Mouse (Mus musculus): ENCODE results near the gene Susd3. TPM values are rescaled to one million over a fixed set of nuclear protein-coding genes. Genes with fewer than 3 reads are reported as not detected.

The Susd3 gene
- total RNA-seq, 2 experiments from 2014 or later = 0.33 to 0.49 TPM

DNA sequence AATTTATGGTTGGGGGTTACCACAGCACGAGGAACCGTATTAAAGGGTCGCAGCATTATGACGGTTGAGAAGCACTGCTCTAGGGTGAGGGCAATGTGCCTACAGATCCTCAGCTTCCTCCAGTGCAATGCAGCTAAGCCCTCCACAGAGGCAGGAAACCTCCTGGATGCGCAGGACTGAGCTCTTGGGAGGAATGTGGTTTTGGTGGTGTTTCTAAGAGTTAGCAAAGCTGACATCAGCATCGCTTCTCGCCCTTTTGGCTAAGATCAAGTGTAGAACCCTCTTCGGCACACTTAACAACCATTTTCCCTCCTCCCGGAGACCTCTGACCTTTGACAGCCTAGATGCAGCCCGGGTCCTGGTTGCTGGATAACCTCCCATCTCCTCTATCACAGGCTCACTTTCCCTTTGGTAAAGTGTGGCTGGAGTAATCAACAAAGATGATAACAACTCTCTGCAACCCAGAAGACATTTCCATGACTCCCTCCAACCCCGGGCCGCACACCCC is 1.2 kb downstream of the Susd3 start:
- intact Hi-C loops (cut with DNase I) = no loop called here
- no peak for DNase-seq

DNA sequence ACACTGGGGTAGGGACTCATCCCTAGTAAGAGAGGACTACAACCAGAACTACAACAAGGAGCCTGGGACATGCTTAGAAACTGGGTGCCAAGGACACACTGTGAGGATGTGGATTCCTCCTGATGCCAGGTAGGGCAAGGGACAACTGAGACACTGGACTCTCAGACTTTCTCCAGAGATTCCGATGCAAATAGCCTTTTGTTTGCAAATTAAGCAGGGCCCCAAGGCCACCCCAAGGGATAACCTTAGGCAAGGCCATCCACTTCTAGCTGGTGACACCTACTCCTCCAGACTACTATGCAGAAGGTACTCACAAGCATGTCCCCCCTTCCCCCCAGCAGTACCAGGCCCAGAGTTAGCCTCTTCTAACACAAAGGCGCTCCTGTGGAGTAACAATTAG is 1.9 kb downstream of the Susd3 start:
- DNase-seq = no peak
- intact Hi-C loops (cut with DNase I) = no loop called here

DNA sequence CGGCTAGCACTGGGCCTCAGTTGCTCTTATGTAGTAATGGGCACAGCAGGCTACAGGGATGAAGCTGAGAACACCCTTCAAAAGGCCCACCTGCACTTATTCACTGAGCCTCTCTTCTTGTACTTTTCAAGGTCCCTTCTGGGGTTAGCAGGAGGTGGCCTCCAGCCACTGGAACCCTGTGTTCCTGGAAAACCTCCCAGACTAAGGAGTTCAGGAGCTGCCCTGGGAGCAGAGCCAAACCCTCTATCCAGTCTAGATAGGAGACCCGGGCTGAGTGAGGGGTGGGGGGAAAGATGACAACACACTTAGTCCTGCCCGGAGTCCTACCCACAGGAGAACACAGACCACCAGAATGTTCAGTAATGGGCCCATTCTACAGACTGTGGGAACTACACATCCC is 2.5 kb downstream of the Susd3 start:
- intact Hi-C loops (cut with DNase I) = no loop called here
- peak in 1 of 2 experiments; percentile 31 for DNase-seq

DNA sequence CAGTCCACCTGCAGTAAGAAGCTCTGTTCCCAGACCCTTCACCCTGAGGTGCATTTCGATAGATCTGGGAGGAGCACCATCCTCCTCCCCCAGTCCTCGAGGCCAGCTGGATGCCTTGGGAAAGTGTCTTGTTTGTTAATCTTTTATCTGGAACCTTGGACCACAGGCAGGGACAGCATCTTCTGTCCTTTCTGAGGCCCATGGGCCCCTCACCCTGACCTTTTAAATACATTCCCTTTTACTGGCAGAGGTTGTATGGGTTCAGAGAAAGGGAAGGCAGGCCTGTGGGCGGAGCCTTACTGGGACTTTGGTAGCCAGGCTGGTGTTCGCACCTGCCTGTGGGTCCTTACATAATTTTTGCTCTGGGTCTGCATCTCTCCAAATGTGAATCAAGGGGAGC is 3.3 kb downstream of the Susd3 start:
- no peak for DNase-seq
- intact Hi-C loops (cut with DNase I) = no loop called here

DNA sequence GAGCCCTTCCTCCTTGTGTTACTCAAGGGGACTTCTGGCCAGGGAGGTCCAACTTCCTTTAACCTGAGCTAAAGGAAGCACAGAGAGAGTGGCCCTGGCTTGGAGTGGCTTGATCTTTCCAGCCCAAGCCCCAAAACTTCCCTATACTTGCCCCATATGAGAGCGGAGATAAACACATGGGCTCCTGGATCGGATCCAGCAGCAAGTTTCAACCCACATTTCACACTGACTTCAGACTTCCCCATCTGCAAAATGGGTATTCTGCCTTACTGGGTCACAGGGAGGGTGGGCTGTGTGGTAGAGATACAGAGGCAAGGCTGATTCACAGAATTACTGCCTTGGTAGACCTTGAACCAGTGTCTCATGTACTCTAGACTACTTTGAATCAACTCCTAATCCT is 5.0 kb downstream of the Susd3 start:
- no peak for DNase-seq
- intact Hi-C loops (cut with DNase I) = no loop called here

DNA sequence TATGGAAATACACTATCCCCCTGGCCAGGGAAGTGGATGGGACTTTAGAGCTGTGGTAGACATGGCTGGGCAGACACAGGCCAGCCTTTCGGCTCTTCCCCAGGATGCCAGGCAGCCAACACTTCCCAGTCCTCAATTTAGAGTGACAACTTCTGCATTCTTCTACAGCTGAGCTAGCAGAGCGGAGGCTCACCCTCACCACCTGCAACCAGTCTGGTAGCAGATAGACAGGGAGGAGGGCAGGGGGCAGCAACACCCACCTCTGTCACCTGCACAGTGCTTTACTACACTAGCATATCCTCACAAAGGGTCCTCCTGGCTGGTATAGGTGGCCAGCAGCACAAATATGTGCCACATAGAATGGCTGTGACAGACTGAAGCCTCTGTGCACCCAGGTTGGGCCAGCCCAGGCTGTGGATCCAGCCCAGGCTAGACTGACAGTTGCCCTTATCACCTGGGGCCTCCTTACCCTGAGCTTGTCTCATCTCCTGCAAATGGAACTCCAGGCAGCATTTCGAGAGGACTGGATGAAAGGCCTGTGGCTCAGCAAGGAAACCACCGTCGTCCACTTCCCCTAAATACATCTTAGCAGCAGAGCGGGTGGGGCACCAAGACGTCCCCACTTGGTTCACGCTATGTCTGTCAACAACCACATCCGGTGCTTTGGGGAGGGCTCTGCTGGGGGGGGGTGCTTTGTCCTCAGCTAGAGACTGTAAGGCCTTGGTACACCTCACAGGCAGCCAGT is 6.0 kb downstream of the Susd3 start:
- intact Hi-C loops (cut with DNase I) = no loop called here
- DNase-seq = peak in 1 of 2 experiments; percentile 28

DNA sequence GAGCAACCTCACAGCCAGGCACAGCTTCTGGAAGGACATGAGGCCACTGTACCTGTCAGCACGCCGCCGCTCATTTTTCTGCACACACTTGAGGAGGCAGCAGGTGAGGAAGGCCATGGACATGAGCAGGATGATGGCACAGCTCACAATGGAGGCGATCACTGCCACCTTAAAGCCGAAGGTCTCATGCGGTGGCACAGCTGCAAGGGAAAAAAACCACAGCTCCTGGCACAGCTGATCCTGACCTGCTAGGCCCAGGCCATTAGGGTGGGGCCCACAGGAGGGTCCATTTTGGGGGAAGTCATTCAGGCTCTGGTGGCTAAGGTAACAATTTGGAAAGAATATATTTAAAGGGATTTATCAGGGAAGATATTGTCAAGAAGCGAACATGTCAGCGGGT is 9.8 kb downstream of the Susd3 start:
- DNase-seq = no peak
- intact Hi-C loops (cut with DNase I) = no loop called here

DNA sequence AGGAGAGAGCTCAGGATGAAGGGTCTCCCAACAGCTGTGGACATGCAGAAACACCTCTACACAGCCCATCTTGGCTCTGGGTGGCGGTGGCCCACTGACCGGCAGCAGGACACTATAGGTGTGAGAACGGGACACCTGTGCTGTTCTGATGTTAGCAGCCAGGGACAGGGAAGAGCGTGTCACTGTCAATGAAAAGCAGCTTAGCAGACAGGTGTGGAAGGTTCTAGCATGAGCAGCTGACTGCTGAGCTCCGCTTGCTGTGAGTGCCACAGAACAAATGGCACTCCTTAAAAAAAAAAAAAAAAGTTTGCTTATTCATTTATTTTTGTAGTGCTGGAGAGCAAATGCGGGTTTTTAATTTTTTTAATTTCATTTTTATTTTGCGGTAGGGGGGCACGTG is 10.9 kb downstream of the Susd3 start:
- no peak for DNase-seq
- intact Hi-C loops (cut with DNase I) = no loop called here

DNA sequence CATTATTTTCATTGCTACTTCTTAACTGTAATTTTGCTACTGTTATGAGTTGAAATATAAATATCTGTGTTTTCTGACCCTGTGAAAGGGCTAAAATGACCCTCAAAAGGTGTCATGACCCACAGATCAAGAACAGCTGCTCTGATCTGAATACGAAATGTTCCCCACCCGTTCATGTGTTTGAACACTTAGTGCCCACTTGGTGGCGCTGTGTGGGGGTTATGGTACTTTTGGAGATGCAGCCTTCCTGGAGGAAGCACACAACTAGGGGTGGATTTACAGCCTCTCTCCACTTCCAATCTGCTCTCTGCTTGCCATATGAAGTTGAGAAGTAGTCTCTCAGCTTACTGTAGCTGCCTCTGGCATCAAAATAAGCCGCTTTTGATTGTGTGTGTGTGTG is 13.8 kb downstream of the Susd3 start:
- intact Hi-C loops (cut with DNase I) = no loop called here
- no peak for DNase-seq

DNA sequence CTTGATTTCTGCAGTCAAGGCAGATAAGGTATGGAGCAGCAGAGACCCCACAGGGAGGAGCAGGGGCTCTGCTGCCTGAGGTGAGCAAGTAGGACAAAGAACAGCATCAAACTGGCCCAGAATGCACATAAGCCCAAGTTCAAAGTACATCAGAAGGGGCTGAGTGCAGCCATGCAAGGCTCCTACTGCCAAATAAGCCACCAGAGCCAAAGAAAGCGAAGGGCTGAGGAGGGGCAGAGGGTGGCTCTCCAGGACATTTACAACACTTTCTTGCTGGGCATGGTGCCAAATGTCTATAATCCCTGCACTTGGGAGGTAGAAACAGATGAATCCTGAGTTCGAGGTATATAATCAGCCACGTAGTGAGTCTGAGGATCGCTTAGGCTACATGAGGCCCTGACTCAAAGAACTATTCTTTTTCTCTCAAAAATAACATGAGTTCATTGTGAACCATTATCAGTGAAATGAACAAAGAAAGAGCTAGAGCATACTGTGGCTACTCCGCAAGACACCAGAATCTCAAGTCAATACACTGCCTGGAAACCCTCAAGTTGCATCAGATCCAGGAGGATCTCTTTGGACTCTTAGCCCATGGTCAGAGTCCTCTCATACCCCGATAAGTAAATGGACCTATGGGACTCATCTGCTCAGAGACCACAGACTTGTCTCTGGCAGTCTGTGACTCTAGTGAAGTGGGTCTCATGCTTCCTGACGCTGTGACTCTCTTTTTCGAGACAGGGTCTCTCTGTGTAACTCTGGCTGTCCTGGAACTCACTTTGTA is 14.5 kb downstream of the Susd3 start:
- intact Hi-C loops (cut with DNase I) = no loop called here
- DNase-seq = no peak

DNA sequence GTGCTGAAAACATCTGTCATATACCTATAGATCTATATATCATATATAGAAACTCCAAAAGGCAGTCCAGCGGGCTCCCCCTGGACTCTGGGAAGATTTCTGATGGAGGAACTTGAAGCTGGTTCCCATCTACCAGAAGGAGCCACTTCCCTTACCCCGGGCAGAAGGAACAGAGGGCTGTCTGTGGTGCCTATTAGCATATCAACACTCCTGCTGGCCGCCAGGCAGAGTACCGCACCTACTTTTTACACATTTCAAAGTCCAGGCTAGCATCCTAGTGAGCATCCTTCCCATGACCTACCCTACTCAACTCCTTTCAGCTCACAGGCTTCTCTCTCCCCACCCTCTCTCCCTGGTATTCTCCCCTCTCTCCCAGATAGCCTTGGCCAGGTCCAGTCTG is 22.9 kb downstream of the Susd3 start:
- intact Hi-C loops (cut with DNase I) = no loop called here
- no peak for DNase-seq

DNA sequence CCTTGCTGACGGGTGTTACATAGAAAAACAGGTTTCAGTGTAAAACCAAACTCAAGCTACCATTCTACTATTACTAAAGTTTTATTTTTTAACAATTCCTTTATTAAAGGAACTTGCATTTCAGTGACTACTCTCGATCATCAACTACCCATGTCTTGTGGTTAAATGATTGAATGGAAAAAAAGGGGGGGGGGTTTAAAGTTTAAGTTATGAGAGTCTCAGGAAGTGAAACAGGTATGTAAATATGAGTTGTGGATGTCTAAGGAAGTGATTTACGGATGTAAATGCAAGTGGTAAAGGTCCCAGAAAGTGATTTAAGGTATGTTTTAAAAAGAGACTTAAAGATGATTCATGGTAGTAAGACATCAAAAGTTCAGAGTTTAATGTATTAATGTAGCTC is 23.3 kb downstream of the Susd3 start:
- DNase-seq = no peak
- intact Hi-C loops (cut with DNase I) = no loop called here

DNA sequence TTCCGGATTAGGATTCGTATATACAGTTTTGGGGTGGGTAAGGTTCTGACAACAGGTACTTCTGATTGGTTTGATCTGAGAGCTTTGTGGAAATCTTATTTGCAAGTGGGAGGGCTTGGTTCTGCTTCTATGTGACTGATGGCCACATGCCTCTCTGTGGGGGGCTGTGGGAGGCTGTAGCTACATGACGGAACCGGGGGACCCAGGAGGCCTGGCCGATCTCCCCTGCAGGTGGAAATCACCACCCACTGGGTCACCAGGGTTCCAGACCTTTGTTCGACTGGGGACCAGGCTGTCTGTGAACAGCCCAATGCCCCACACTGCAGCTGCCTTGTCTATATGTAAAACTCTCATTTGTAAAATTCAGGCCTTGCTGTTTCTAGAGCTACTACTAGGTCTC is 23.8 kb downstream of the Susd3 start:
- intact Hi-C loops (cut with DNase I) = no loop called here
- DNase-seq = no peak

DNA sequence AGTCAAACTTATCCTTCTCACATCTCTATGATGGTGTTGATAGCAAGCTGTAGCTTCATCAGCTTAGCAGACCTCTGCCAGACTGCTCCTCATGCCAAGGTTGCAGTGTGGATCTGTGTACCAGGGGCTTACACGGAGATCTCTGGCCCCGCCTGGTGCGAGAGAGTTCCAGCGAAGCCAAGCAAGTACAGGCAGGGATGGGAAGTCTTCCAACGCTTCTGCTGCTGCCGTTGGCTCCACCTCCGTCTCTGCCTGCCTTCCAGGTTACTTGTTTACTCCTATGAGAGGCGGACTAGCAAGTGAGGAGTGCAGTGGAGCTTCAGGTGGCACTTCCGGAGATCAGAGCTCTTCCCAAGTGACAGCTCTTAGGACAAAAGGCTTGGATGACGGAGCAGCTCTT is 24.2 kb downstream of the Susd3 start:
- intact Hi-C loops (cut with DNase I) = no loop called here

DNA sequence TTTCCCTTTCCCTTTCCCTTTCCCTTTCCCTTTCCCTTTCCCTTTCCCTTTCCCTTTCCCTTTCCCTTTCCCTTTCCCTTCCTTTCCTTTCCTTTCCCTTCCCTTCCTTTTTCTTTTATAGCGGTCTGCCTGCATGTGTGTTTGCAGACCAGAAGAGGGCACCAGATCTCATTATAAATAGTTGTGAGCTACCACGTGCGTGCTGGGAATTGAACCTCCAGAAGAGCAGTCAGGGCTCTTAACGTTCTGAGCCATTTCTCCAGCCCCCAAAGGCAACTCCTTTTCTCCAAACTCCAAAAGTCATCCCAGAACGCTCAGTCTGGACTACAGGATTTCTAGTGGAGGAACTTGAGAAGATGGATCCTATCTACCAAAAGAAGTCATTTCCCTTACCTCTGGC is 27.6 kb downstream of the Susd3 start:
- intact Hi-C loops (cut with DNase I) = no loop called here

More for the DNA sequence above, 24.2 kb downstream of the Susd3 start:
- DNase-seq = no peak

DNA sequence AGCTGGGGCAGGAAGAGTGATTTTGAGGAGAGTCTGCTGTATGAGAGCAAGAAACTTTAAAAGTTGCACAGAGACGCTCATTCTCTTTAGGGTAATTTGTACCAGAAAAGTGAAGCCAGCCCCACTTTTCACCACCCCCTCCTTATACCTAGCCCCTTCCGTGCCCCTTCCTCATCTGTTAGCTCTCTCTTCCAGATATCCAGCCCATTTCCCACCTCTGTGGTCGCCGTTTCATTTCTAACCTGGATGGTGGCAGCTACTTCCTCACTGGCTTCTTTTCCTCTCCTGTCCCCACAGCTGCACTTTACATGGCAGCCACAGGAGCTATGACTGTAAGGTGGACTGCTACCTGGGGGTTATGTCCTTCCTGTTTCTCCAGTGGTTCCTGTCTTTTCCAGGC is 29.1 kb downstream of the Susd3 start:
- intact Hi-C loops (cut with DNase I) = loop anchor here (10.0 kb wide), 2 partner anchors 155 to 435 kb away; partner anchors contain the start of genes Cenpp and Nol8
- DNase-seq = no peak

More for the DNA sequence above, 27.6 kb downstream of the Susd3 start:
- DNase-seq = no peak

DNA sequence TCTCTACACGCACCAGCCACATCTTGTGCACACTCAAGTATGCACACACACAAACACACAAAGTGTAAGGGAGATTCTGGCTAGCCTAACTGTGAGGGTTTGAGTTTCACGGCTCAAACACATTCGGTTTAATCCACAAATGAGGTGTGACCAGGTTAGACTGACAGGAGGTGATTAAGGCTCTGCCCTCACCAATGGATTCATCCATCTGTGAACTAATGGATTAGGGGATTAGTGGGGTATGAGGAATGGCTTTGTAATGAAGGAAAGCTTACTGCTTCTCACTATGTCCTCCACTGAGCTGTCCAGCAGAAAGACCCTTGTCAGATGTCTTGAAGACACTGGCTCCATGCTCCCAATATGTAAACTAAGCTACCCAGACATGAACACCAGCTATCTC is 29.9 kb downstream of the Susd3 start:
- intact Hi-C loops (cut with DNase I) = loop anchor here (10.0 kb wide), 2 partner anchors 156 to 436 kb away; partner anchors contain the start of genes Cenpp and Nol8
- no peak for DNase-seq

DNA sequence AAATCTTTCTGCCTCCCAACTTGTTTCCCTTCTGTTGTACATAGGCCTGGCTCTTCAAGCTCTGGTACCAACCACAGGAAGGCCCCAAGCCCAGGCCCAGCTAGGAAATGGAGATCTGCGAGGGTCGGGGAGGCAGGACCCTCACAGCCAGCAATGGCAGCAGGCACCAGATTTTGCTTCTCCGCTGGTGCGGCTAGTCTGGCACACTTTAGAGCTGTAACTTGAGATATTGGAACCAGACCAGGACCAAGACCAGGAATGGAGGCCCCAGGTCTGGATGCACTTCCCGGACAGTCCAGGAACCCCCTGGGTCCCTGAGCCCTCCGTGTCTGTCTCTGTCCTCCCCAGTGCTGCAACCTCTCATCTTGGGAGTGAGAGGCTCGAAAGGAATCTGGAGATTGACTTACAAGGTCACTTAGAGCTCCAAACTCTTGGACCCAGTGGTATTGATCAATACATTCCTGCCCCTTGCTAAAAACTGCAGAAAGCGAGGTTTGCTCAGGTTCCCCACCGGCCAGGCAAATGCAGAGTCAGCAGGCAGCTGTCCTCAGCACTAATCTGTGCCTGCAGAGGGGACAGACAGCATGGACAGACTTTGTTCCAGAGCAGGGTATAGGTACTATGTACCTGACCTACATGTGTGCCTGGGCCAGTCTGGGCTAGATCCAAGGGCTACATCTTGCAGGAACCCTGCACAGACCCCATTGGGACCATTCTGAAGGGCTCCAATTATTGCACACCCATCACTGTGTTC is 31.5 kb downstream of the Susd3 start:
- intact Hi-C loops (cut with DNase I) = loop anchor here (10.0 kb wide), 2 partner anchors 158 to 438 kb away; partner anchors contain the start of genes Cenpp and Nol8
- DNase-seq = no peak

DNA sequence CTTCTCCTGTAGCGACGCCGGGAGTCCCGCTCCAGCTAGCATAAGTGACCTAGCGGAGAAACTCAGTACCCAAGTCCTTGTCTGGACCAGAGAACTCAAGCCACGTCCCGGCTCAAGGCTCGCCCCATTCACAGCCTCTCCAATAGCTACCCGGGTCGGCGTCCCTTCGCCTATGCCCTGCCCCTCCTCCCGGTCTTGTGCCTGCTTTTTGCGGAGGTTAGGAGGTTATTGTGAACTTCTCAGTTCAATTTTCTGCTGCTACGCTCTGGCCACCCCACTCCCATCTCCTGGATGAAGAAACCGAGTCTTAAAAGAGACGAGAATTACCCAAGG is 32.3 kb downstream of the Susd3 start:
- DNase-seq = no peak
- intact Hi-C loops (cut with DNase I) = loop anchor here (10.0 kb wide), 2 partner anchors 159 to 439 kb away; partner anchors contain the start of genes Cenpp and Nol8

DNA sequence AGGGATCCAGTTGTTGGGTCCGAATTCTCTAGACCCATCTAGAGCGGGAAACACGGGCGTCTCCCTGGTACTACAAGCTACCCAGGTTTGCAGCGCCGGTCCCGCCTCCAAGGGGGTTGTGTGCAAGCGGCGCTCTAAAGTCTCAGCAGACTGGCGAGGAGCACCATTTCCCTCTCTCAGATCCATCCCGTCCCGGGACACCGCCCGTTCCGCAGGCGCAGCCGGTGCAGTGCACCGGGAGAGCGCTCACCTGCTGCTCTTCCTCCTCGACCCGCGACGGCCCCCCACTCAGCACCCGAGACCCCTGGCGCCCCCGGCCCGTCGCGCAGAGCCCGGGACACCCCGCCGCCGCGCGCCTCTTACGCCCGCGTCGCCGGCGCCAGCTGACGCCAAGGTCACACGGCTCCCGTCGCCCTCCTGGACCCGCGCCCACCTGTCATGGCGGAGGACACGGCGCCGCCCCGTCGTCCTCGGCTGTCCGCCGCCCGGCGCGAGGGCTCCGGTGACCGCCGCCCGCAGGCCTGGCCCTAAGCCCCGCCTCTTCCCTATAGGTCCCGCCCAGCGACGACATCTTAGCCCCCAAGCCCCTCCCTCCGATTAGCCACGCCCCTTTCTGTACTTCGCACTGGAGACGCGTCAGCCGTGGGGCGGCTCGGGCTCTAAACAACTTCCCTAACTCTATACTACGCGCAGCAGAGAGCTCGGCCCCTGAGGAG is 32.8 kb downstream of the Susd3 start, which contains the start of gene Card19:
Gene Card19 (minus strand): TSS at position 534 of the 716 bp plus-strand sequence.
- intact Hi-C loops (cut with DNase I) = loop anchor here (10.0 kb wide), 2 partner anchors 159 to 439 kb away; partner anchors contain the start of genes Cenpp and Nol8
- DNase-seq = peak; percentile 97 to 98
